Mouse (Mus musculus) left cerebral cortex, postnatal 10 days (tissue): ENCODE results near the gene Cd8a. TPM values are rescaled to one million over a fixed set of nuclear protein-coding genes. Genes with fewer than 3 reads are reported as not detected.

Experiments used
- DNase-seq, 2 experiments: peaks; one replicate each; pipeline ENCODE4 v3.0.0; 2021 to 2022; ENCODE audit warnings: low spot score in 2 of 2, mixed read lengths in 1 of 2; ENCODE audit errors: extremely low spot score in 1 of 2
- intact Hi-C: fragments of 180-260 bp; cut with DNase I; formaldehyde crosslinking; loops from one replicate; pipeline ENCODE4 v1.15.1; 2025
- total RNA-seq, 2 experiments: library from RNA; stranded (reverse); gene quantifications; 2 replicates each; pipeline ENCODE4 v1.2.3; 2021

The Cd8a gene
- total RNA-seq, 2 experiments from 2014 or later: 0.15 TPM; not detected in 1

GRCm38 (mm10) chr6:71425681-71426080 is 52.5 kb downstream of the Cd8a start:
- no peak for DNase-seq
- intact Hi-C loops: no loop called here

GRCm38 (mm10) chr6:71427996-71428725 is 54.9 kb downstream of the Cd8a start:
- intact Hi-C loops: no loop called here
- DNase-seq: no peak

Other genes with a start within 250 kb of the Cd8a start
- gene Thnsl2, start 229.0 kb upstream of the Cd8a start, total RNA-seq: 1 to 10 TPM; 3.0 to 3.9 TPM
- gene Fabp1, start 173.6 kb upstream of the Cd8a start, total RNA-seq: not detected
- gene Krcc1, start 101.8 kb upstream of the Cd8a start, total RNA-seq: 10 to 100 TPM; 12.3 to 13.5 TPM
- 1 to 10 TPM; 2.0 to 2.3 TPM for gene Smyd1, start 51.2 kb upstream of the Cd8a start, total RNA-seq
- not detected for gene Cd8b1, start 50.6 kb upstream of the Cd8a start, total RNA-seq
- gene Rmnd5a, start 67.2 kb downstream of the Cd8a start, total RNA-seq: 10 to 100 TPM; 74.8 to 76.3 TPM
- 10 to 100 TPM; 54.4 to 56.0 TPM for gene Rnf103, start 120.5 kb downstream of the Cd8a start, total RNA-seq
- 10 to 100 TPM; 77.2 to 82.6 TPM for gene Chmp3, start 170.4 kb downstream of the Cd8a start, total RNA-seq